Mouse (Mus musculus) retina, adult 2 months (tissue): ENCODE results near the gene 2210016L21Rik.

Experiments
- DNase-seq: peaks from one replicate; pipeline ENCODE4 v3.0.0-alpha.2; 2012; ENCODE audit warnings: low read depth, low spot score

Gene 2210016L21Rik

GRCm38 (mm10) chr5:114942766-114943130 is 790 bp downstream of the 2210016L21Rik start:
- DNase-seq, result no peak

DNA sequence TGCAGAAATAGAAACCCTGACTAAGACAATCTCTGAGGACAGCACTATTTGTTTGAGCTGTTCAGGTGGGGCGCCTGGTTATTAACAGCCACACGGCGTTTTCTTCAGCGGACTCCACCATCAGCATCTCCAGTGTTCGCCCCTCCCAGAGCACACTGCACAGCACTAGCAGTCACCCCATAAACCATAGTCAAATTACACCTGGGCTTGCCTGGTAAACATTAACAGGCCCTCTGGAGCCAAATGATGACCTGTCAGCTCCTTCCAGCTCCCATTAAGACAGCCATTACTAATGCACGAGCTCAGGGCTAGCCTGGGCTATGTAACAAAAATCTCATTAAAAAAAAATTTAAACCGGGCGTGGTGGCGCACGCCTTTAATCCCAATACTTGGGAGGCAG is 3.1 kb downstream of the 2210016L21Rik start:
- no peak for DNase-seq

GRCm38 (mm10) chr5:114948891-114949290 is 6.9 kb downstream of the 2210016L21Rik start:
- no peak for DNase-seq

DNA sequence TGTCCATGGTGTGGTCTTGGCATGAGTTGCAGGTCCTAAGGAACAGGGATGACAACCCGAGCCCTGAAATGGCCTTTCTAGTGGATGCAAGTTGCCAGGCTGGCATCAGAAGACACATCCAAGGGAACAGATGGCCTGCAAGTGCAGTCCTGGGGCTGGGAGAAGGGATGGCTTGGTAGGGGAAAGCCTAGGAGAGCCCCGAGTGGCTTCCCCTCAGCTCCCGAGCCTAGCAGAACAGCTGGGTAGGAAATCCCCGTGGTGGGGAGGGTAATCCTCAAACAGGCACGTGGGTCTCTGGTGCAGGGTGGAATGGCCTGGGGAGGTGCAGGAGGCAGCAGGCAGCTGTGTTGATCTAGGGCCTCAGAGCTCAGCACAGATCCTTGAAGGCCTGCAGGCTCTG is 7.4 kb downstream of the 2210016L21Rik start:
- DNase-seq, result no peak

GRCm38 (mm10) chr5:114949812-114950211 is 7.9 kb downstream of the 2210016L21Rik start:
- no peak for DNase-seq

GRCm38 (mm10) chr5:114950669-114951068 is 8.7 kb downstream of the 2210016L21Rik start:
- DNase-seq, result no peak

- DNase-seq, result no peak
These were observed 9.4 kb downstream of the 2210016L21Rik start for GRCm38 (mm10) chr5:114951279-114951880.

GRCm38 (mm10) chr5:114953326-114953725 is 11.4 kb downstream of the 2210016L21Rik start:
- DNase-seq, result no peak

DNA sequence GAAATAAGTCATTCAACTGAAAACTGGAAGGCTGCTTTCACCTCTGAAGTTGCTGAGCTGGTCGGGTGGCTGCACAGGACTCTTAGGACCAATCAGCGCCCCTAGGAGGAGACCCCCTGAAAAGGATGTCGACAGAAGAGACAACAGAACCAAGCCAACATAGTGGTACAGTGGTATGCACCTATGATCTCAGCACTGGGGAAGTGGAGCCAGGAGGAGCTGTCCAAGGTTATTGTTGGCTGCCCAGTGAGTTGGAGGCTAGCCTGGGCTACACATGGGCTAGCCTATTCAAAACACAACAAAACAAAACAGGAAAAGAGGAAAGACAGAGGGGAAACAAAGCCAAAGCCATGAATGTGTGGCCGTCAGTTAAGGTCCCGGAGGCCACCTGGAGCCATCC is 16.1 kb downstream of the 2210016L21Rik start:
- DNase-seq, result no peak

GRCm38 (mm10) chr5:114961590-114962360 is 19.8 kb downstream of the 2210016L21Rik start:
- no peak for DNase-seq

DNA sequence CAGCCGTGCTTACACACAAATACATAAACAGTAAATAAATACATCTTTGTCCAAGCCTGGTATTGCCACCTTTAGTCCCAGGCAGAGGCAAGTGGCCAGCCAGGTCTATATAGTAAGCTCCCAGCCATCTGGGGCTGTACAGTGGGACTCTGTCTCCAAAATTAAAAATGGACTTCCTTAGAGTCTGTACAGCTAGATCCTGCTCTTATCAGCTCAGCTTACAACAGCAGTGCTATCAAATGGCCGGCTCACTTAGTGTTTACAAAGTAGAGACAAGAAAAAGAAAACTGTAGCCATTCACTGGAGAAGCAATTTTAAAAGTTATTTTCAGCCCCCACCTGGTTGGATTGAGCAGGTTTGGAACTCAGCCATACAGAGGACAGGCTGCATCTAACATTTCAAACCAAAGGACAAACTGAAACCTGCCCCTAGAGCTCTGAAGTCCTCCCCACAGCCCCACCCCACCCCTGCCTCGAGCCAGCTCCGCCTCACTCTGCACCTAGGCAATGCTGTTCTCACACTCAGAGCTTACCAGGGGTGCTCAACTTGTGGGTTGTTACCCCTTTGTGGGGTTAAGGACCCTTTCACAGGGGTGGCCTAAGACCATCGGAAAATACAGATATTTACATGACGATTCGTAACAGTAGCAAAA is 22.5 kb downstream of the 2210016L21Rik start:
- DNase-seq, result no peak

DNA sequence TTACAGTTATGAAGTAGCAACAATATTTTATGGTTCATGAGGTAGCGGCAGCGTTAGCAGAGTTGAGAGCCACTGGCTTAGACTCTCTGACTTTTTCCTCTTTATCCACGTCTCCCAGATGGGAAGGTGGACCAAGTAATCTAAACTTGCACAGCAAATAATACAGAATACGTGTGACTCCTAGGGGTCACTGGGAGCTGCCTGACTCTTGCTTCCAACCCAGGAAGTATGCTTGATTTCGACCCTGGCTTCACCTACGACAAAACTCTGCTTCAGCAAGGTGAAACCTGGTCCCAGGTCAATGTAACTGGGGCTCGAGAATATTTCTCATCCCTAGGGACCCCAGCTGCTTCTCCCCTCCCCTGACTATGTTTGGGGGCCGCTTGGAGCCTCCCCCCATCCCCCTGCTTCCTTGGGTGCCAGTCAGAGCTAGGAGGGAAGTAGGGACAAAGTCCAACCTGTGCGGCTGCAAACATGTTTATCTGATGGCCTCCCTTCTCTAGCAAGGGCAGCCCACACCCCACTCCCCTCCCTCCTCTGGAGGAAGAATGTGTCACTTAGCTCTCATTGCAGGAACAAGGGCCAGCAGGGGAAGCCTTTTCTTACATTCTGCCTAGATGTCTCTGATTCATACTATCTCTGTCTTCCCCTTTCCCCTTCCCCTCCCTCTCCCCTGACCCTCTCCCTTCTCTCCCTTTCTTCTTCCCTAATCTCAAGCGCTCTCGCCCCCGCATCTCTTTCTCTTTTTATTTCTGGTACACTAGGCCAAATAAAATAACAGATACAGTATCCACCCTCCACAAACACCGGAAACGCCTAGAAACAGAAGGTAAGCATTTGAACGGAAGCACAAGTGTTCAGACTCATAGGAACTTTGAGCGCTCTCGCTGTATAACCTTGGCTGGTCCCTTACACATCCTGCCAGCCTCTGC is 23.3 kb downstream of the 2210016L21Rik start:
- no peak for DNase-seq

DNA sequence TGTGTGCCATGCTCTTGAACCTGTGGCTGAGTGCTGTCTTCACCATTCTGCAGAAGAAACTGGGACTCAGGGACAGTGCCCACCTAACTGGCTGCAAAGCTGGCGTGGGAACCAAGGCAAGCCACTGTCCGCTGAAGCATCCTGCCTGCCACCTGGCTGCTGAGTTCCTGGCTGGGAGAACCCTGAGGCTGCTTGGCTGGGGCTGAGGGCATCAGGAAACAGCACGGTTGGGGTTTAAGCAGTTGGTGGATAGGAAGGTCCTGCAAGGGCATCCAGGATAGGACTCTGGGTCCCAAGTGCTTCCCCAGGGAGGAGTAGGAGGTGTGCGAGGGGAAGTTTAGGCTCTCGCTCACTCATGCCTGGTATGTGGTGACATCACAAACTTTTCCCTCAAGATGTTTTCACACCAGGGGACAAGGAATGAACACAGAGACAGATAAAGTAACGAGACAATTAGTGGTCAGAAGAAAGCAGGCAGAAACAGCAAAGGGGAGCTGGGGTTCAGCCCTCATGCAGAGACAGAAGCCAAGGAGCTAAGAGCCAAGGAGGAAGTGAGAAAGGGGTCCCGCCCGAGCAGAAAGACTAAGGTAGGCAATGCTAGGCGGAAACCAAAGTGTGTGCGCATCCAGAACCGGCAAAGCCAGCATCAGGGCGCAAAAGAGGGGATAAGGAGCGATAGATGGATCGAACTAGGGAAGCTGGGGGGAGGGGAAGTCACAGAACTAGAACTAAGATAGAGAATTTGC is 25.7 kb downstream of the 2210016L21Rik start:
- DNase-seq, result no peak

GRCm38 (mm10) chr5:114968651-114969050 is 26.7 kb downstream of the 2210016L21Rik start:
- DNase-seq, result no peak

- DNase-seq, result no peak
These were observed 27.1 kb downstream of the 2210016L21Rik start for GRCm38 (mm10) chr5:114969064-114969463.

DNA sequence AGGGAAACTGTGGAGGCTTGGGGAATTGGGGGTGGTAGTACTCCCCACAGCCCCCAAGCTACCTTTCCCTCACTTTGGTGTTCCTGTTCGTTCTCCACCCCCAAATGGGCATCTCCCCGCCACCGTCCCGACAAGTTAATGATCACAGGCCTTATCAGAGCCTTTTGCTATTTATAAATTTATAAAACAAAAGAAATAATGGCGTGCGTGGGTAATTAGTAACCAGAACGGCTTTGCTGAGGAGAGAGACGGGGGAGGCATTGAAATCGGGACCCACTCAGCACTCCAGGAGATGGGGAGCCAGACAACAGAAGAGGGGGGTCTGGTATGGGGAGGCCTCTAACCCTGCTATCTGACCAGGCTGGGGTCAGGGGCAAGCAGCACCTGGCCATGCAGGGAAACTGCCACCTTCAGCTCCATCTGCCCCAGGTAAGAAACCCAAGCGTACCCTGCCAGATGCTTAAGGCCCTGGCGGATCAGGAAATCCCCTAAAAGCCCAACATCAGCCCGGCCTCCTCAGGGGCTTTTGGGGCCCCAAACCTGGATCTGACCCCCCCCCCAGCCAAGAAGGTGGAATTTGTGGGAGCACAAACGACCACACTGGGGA is 27.8 kb downstream of the 2210016L21Rik start:
- DNase-seq, result no peak

DNA sequence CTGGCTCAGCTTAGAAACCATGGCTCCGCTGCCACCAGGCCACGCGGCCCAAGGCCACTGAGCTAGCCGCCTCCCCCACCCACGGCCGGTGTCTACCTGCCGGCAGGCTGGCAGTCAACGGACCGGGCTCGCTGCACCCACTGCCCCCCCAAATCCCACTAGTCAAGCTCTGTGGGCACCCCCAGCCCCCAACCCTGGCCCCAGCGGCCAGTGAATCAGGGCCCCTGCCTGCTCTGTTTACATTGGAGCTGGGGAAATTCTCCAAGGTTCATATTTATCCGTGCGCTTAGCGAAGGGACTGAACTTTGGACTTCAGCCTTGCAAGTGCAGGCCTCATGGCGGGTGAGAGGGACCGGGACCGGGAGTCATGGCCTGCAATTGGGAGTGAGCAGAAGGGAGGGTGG is 28.9 kb downstream of the 2210016L21Rik start, which contains the start of gene Hnf1a:
Gene Hnf1a (minus strand): TSS at position 271 of the 404 bp plus-strand sequence.
- DNase-seq, result no peak

- DNase-seq, result no peak
These were observed 30.2 kb downstream of the 2210016L21Rik start for GRCm38 (mm10) chr5:114972201-114972600.

DNA sequence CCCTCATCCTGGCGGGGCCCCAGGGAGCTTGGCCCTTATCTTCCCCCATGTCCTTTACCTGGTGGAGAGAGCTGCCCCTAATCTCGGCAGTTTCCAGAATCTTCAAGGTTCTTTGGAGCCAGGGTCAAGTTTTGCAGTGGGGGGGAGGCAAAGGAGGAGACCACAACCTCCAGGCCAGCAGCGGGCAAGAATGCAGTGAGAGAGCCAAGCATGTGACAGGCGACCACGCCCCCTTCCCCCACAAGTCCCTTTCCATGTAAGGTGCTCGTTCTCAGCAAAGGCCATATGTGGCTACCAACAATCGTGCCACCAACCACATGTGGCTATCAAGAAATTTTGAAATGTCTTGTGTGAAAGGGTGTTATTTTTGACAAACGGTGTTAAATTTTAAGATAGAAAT is 31.2 kb downstream of the 2210016L21Rik start:
- no peak for DNase-seq

- DNase-seq, result no peak
These were observed 35.0 kb downstream of the 2210016L21Rik start for GRCm38 (mm10) chr5:114976935-114977334.
